Mouse (Mus musculus): Measurements from ENCODE around the gene Scamp4. TPM values are rescaled to one million over a fixed set of nuclear protein-coding genes. Genes with fewer than 3 reads are reported as not detected.

The Scamp4 gene
- polyA plus RNA-seq, 1 experiment from 2014 or later = 84.6 TPM

- Histone ChIP-seq H3K4me1 (ENCODE audit: control insufficient read depth, insufficient read depth, low read length) (peaks cover 17% of the 10 kb centered on the region), H3K27ac (replicated peaks; ENCODE audit: low read depth, low read length) (peak overlapping the region; percentile 97), H3K9me3 (ENCODE audit: control insufficient read depth, low read length) (no peaks in the 10 kb centered on the region), H3K9ac (ENCODE audit: low read depth, low read length) (peak overlapping the region; percentile 64), H3K27me3 (replicated peaks; ENCODE audit: control insufficient read depth, insufficient read depth, low read length) (no peaks in the 10 kb centered on the region), H3K36me3 (ENCODE audit: control insufficient read depth, insufficient read depth, low read length) (no peaks in the 10 kb centered on the region), H3K4me2 (ENCODE audit: low read depth, low read length) (peak overlapping the region; percentile 71), H3K4me3 (ENCODE audit: low read depth, low read length) (peak overlapping the region; percentile 88)
- DNase-seq (ENCODE audit: low spot score) (no peak), ATAC-seq (ENCODE audit: low read depth) (no peak)
- 1% methylated on average over 9 of the region's 9 CpGs for WGBS
Measured at GRCm38 (mm10) chr10:80621690-80621939, 18.9 kb downstream of the Scamp4 start.

DNA sequence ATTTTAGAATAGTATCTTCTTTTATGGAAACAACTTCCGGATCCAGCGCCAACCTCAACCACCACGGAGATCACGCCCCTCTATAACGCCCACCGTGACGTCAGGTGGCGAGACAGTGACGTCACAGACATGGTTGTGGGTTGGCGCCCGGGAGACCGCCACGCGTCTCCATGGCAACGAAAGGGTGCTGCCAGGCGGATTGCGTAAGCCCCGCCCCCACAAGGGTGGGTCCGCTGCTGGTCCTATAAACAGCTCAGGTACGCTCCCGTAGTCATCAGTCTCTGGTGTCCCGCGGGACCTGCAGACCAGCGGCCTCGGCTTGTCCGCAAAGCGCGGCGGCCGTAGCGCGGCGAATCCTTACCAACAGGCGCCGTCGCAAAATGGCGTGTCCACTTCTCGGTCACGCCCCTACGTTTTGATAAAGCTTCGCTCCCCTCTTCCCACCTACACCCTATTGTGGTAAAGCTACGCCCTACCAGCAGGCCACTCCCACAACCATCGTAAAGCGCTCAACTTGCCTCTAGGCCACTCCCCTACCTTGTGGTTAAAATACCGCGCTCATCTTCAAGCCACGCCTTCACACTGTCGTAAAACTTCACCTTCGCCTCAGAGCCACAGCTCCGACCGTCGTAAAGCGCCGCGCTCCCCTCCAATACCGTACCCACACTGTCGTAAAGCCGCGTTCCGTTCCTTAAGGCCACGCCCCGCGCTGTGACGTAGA is 19.4 kb downstream of the Scamp4 start:
- ATAC-seq (ENCODE audit: low read depth) = peak; percentile 95
- Histone ChIP-seq H3K27me3 (replicated peaks; ENCODE audit: control insufficient read depth, insufficient read depth, low read length) (no peaks in the 10 kb centered on the region), H3K4me1 (ENCODE audit: control insufficient read depth, insufficient read depth, low read length) (peaks cover 17% of the 10 kb centered on the region), H3K9me3 (ENCODE audit: control insufficient read depth, low read length) (no peaks in the 10 kb centered on the region), H3K9ac (ENCODE audit: low read depth, low read length) (peak overlapping the region; percentile 92), H3K27ac (replicated peaks; ENCODE audit: low read depth, low read length) (peak overlapping the region; percentile 97), H3K36me3 (ENCODE audit: control insufficient read depth, insufficient read depth, low read length) (no peaks in the 10 kb centered on the region), H3K4me2 (ENCODE audit: low read depth, low read length) (peak overlapping the region; percentile 71), H3K4me3 (ENCODE audit: low read depth, low read length) (peak overlapping the region; percentile 88)
- peak; percentile 100 for DNase-seq (ENCODE audit: low spot score)
- under 1% methylated on average over 45 of the region's 64 CpGs for WGBS

GRCm38 (mm10) chr10:80622661-80623456 is 20.2 kb downstream of the Scamp4 start, which contains the start of gene Csnk1g2:
Gene Csnk1g2 (plus strand): TSS chr10:80622838.
- peaks cover 23% of the 10 kb centered on the region for H3K4me1 ChIP-seq (ENCODE audit: control insufficient read depth, insufficient read depth, low read length)
- H3K4me2 ChIP-seq (ENCODE audit: low read depth, low read length) = peak within 1 kb of the TSS; percentile 99
- under 1% methylated on average over 47 of the region's 85 CpGs for WGBS
- no peak for DNase-seq (ENCODE audit: low spot score)
- no peaks in the 10 kb centered on the region for H3K9me3 ChIP-seq (ENCODE audit: control insufficient read depth, low read length)
- H3K4me3 ChIP-seq (ENCODE audit: low read depth, low read length) = peak within 1 kb of the TSS; percentile 88
- H3K9ac ChIP-seq (ENCODE audit: low read depth, low read length) = peak within 1 kb of the TSS; percentile 92
- H3K27me3 ChIP-seq (replicated peaks; ENCODE audit: control insufficient read depth, insufficient read depth, low read length) = no peaks in the 10 kb centered on the region
- H3K27ac ChIP-seq (replicated peaks; ENCODE audit: low read depth, low read length) = peak within 1 kb of the TSS; percentile 97
- H3K36me3 ChIP-seq (ENCODE audit: control insufficient read depth, insufficient read depth, low read length) = no peaks in the 10 kb centered on the region
- ATAC-seq (ENCODE audit: low read depth) = peak; percentile 6

GRCm38 (mm10) chr10:80623457-80624191 is 21.0 kb downstream of the Scamp4 start:
- ATAC-seq (ENCODE audit: low read depth) = no peak
- peak overlapping the region; percentile 92 for H3K9ac ChIP-seq (ENCODE audit: low read depth, low read length)
- 3% methylated on average over 12 of the region's 15 CpGs for WGBS
- H3K27me3 ChIP-seq (replicated peaks; ENCODE audit: control insufficient read depth, insufficient read depth, low read length) = no peaks in the 10 kb centered on the region
- peak overlapping the region; percentile 97 for H3K27ac ChIP-seq (replicated peaks; ENCODE audit: low read depth, low read length)
- no peaks in the 10 kb centered on the region for H3K9me3 ChIP-seq (ENCODE audit: control insufficient read depth, low read length)
- peak; percentile 62 for DNase-seq (ENCODE audit: low spot score)
- peak overlapping the region; percentile 99 for H3K4me2 ChIP-seq (ENCODE audit: low read depth, low read length)
- H3K4me3 ChIP-seq (ENCODE audit: low read depth, low read length) = peak overlapping the region; percentile 88
- H3K4me1 ChIP-seq (ENCODE audit: control insufficient read depth, insufficient read depth, low read length) = peaks cover 23% of the 10 kb centered on the region
- no peaks in the 10 kb centered on the region for H3K36me3 ChIP-seq (ENCODE audit: control insufficient read depth, insufficient read depth, low read length)

- Histone ChIP-seq H3K4me1 (ENCODE audit: control insufficient read depth, insufficient read depth, low read length) (peaks cover 23% of the 10 kb centered on the region), H3K9ac (ENCODE audit: low read depth, low read length) (no peak overlapping the region), H3K27ac (replicated peaks; ENCODE audit: low read depth, low read length) (no peak overlapping the region), H3K9me3 (ENCODE audit: control insufficient read depth, low read length) (no peaks in the 10 kb centered on the region), H3K36me3 (ENCODE audit: control insufficient read depth, insufficient read depth, low read length) (no peaks in the 10 kb centered on the region), H3K4me2 (ENCODE audit: low read depth, low read length) (no peak overlapping the region), H3K27me3 (replicated peaks; ENCODE audit: control insufficient read depth, insufficient read depth, low read length) (no peaks in the 10 kb centered on the region), H3K4me3 (ENCODE audit: low read depth, low read length) (no peak overlapping the region)
- 84% methylated on average over 4 of the region's 4 CpGs for WGBS
- ATAC-seq (ENCODE audit: low read depth) (no peak), DNase-seq (ENCODE audit: low spot score) (no peak)
Measured at GRCm38 (mm10) chr10:80625764-80626163, 23.1 kb downstream of the Scamp4 start.

GRCm38 (mm10) chr10:80627685-80628084 is 25.0 kb downstream of the Scamp4 start:
- Histone ChIP-seq H3K4me2 (ENCODE audit: low read depth, low read length) (no peak overlapping the region), H3K27ac (replicated peaks; ENCODE audit: low read depth, low read length) (no peak overlapping the region), H3K9me3 (ENCODE audit: control insufficient read depth, low read length) (no peaks in the 10 kb centered on the region), H3K9ac (ENCODE audit: low read depth, low read length) (0 out of 2 replicates have a peak overlapping the region, but pooled peaks have one; percentile 25), H3K4me3 (ENCODE audit: low read depth, low read length) (no peak overlapping the region), H3K36me3 (ENCODE audit: control insufficient read depth, insufficient read depth, low read length) (0 out of 2 replicates have a peak, but pooled peaks cover 4% of the 10 kb centered on the region), H3K4me1 (ENCODE audit: control insufficient read depth, insufficient read depth, low read length) (peaks cover 19% of the 10 kb centered on the region), H3K27me3 (replicated peaks; ENCODE audit: control insufficient read depth, insufficient read depth, low read length) (no peaks in the 10 kb centered on the region)
- whole genome bisulfite sequencing = 69% methylated on average over 2 of the region's 2 CpGs
- DNase-seq (ENCODE audit: low spot score) = peak; percentile 42
- peak; percentile 20; the same call in 1 of the 2 replicates for ATAC-seq (ENCODE audit: low read depth)

DNA sequence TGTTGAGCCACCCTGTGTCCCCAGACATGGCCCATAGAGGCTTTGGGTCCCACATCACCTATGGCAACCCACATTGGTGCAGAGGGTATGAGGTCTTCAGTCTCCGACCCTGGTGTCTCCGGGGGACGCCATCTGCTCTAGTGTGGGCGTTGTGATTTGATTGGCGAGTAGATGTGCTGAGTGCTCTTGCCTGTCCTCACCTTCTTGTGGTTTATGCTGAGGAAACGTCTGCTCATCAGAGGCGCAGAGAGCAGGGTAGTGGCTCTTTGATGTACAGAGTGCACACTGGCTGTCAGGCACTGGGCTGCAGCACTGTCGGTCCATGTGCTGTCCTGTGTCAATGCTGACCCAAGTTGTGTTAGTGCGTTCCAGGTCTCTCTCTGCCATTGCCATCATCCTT is 26.3 kb downstream of the Scamp4 start:
- Histone ChIP-seq H3K9ac (ENCODE audit: low read depth, low read length) (no peak overlapping the region), H3K27ac (replicated peaks; ENCODE audit: low read depth, low read length) (no peak overlapping the region), H3K36me3 (ENCODE audit: control insufficient read depth, insufficient read depth, low read length) (peaks cover 7% of the 10 kb centered on the region; the same call in 1 of the 2 replicates), H3K27me3 (replicated peaks; ENCODE audit: control insufficient read depth, insufficient read depth, low read length) (no peaks in the 10 kb centered on the region), H3K4me2 (ENCODE audit: low read depth, low read length) (no peak overlapping the region), H3K9me3 (ENCODE audit: control insufficient read depth, low read length) (no peaks in the 10 kb centered on the region), H3K4me1 (ENCODE audit: control insufficient read depth, insufficient read depth, low read length) (peaks cover 11% of the 10 kb centered on the region), H3K4me3 (ENCODE audit: low read depth, low read length) (no peak overlapping the region)
- 73% methylated on average over 9 of the region's 9 CpGs for WGBS
- ATAC-seq (ENCODE audit: low read depth) (no peak), DNase-seq (ENCODE audit: low spot score) (no peak)

DNA sequence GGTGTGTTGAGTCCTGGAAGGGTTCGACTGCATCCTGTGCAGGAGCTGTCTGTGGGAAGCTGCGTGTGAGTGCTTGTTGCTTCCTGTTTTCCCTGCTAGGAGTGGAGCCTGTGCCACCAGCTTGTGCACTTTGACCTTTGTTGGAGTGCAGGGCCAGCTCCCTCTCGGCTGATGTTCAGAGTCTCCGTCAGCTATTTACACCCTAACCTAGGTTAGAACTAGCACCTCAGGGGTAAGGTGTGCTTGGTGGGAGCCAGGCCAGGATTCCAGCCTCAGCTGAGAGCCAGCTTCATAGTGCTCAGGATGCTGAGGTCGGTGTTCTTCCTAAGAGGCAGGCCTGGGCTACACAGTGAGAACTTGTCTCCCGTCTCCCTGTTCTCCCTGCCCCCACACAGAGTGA is 32.7 kb downstream of the Scamp4 start:
- DNase-seq (ENCODE audit: low spot score) (no peak), ATAC-seq (ENCODE audit: low read depth) (no peak)
- 77% methylated on average over 6 of the region's 6 CpGs for WGBS
- H3K4me1 ChIP-seq (ENCODE audit: control insufficient read depth, insufficient read depth, low read length) = no peaks in the 10 kb centered on the region
- H3K4me3 ChIP-seq (ENCODE audit: low read depth, low read length) = no peak overlapping the region
- no peak overlapping the region for H3K9ac ChIP-seq (ENCODE audit: low read depth, low read length)
- no peak overlapping the region for H3K4me2 ChIP-seq (ENCODE audit: low read depth, low read length)
- H3K9me3 ChIP-seq (ENCODE audit: control insufficient read depth, low read length) = no peaks in the 10 kb centered on the region
- peaks cover 71% of the 10 kb centered on the region for H3K36me3 ChIP-seq (ENCODE audit: control insufficient read depth, insufficient read depth, low read length)
- no peaks in the 10 kb centered on the region for H3K27me3 ChIP-seq (replicated peaks; ENCODE audit: control insufficient read depth, insufficient read depth, low read length)
- no peak overlapping the region for H3K27ac ChIP-seq (replicated peaks; ENCODE audit: low read depth, low read length)
